Mouse (Mus musculus) heart, embryonic 11.5 days (tissue): ENCODE measurements around the gene C2cd4c. TPM values are rescaled to one million over a fixed set of nuclear protein-coding genes. Genes with fewer than 3 reads are reported as not detected.
A peak's percentile ranks its signal among the peaks of the same experiment; 100 is the strongest.

Experiments used
- ATAC-seq: fragments of 200-750 bp; cut with Nextera tagmentation; replicated peaks from 2 replicates; pipeline ENCODE4 v1.8.0; 2017; ENCODE audit warnings: moderate library complexity; ENCODE audit not compliant: insufficient number of reproducible peaks, low FRiP score, low TSS enrichment
- H3K27ac ChIP-seq: fragments of 300-500 bp; sonication (generic); 2 replicates; pipeline ENCODE4 v1.5.1; 2014; ENCODE audit warnings: mild to moderate bottlenecking, low read depth, low read length
- H3K27me3 ChIP-seq: fragments of 300-500 bp; sonication (generic); 2 replicates; pipeline ENCODE4 v1.6.1; 2014; ENCODE audit warnings: mild to moderate bottlenecking, low read length, mixed read lengths; ENCODE audit not compliant: control insufficient read depth, insufficient read depth
- H3K36me3 ChIP-seq: fragments of 300-500 bp; sonication (generic); 2 replicates; pipeline ENCODE4 v1.6.1; 2014; ENCODE audit warnings: mild to moderate bottlenecking, low read length, moderate library complexity, mixed read lengths; ENCODE audit not compliant: control insufficient read depth, insufficient read depth
- H3K4me1 ChIP-seq: fragments of 300-500 bp; sonication (generic); 2 replicates; pipeline ENCODE4 v1.6.1; 2014; ENCODE audit warnings: low read length; ENCODE audit not compliant: control insufficient read depth, insufficient read depth
- H3K4me2 ChIP-seq: fragments of 300-500 bp; sonication (generic); 2 replicates; pipeline ENCODE4 v1.6.1; 2014; ENCODE audit warnings: mild to moderate bottlenecking, moderate library complexity
- H3K4me3 ChIP-seq: fragments of 300-500 bp; sonication (generic); 2 replicates; pipeline ENCODE4 v1.5.1; 2014; ENCODE audit warnings: low read depth, low read length
- H3K9ac ChIP-seq: fragments of 300-500 bp; sonication (generic); 2 replicates; pipeline ENCODE4 v1.6.1; 2014; ENCODE audit warnings: mild to moderate bottlenecking, low read depth, low read length, moderate library complexity
- H3K9me3 ChIP-seq: fragments of 300-500 bp; sonication (generic); replicated peaks from 2 replicates; pipeline ENCODE4 v1.6.1; 2016; ENCODE audit warnings: low read length; ENCODE audit not compliant: control insufficient read depth
- WGBS: fragments of 180-500 bp; shearing (Covaris S2); extraction: QIAGEN DNeasy Blood & Tissue Kit; methylation state at CpG from one replicate; pipeline ENCODE4 v1.1.7; 2014; ENCODE audit not compliant: insufficient replicate concordance; 5-methylcytosine and 5-hydroxymethylcytosine counted together
- polyA plus RNA-seq: library from polyadenylated mRNA; unstranded; fragments of >200 nt; fragmentation: Nextera tagmentation; extraction: Ambion mirVana; gene quantifications from 2 replicates; pipeline ENCODE4 v1.2.1, GENCODE M21; 2014

C2cd4c gene
- polyA plus RNA-seq, 1 experiment from 2014 or later = not detected

DNA sequence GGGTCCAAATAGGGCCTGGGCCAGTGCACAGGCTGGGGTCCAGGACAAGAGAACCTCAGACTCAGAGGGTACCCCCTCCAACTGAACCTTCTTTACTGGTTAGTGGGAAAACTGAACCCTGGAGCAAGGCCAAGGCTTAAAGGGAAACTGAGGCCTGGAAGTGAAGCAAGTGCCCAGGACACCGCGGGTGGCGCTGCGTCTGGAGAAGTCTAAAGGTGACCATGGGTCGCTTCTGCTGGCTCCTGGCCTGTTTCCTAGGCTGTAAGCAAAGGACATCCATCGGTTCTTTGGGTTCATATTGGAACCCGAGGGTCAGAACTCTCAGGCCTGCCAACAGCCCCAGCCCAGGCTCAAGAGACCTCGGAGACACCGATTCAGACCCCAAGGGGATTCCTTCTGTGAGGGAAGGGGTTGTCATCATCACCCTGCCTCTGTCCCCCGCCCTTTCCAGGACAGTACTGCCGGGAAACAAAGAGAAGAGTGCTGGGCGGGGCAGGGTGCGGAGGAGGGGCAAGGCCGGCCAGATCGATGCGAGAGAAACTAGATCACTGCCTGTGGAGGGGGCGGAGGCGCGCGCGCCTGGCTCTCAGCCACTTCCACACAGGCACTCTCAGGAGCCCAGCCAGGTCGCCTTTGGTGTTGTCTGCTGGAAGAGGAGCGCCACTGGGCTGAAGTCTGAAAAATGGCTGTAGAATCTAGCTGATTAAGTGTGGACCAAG, 24.8 kb upstream of the C2cd4c start:
- no peaks in the 10 kb centered on the region; the same call in 1 of the 2 replicates for H3K4me1 ChIP-seq
- no peak; the same call in 1 of the 2 replicates for ATAC-seq
- no peaks in the 10 kb centered on the region for H3K36me3 ChIP-seq
- H3K4me2 ChIP-seq = peak overlapping the region; percentile 33; the same call in 1 of the 2 replicates
- peaks cover 41% of the 10 kb centered on the region for H3K27me3 ChIP-seq
- WGBS = 6% methylated on average over 22 of the region's 23 CpGs
- H3K4me3 ChIP-seq = no peak overlapping the region
- H3K27ac ChIP-seq = no peak overlapping the region
- no peak overlapping the region for H3K9ac ChIP-seq
- no peaks in the 10 kb centered on the region for H3K9me3 ChIP-seq

DNA sequence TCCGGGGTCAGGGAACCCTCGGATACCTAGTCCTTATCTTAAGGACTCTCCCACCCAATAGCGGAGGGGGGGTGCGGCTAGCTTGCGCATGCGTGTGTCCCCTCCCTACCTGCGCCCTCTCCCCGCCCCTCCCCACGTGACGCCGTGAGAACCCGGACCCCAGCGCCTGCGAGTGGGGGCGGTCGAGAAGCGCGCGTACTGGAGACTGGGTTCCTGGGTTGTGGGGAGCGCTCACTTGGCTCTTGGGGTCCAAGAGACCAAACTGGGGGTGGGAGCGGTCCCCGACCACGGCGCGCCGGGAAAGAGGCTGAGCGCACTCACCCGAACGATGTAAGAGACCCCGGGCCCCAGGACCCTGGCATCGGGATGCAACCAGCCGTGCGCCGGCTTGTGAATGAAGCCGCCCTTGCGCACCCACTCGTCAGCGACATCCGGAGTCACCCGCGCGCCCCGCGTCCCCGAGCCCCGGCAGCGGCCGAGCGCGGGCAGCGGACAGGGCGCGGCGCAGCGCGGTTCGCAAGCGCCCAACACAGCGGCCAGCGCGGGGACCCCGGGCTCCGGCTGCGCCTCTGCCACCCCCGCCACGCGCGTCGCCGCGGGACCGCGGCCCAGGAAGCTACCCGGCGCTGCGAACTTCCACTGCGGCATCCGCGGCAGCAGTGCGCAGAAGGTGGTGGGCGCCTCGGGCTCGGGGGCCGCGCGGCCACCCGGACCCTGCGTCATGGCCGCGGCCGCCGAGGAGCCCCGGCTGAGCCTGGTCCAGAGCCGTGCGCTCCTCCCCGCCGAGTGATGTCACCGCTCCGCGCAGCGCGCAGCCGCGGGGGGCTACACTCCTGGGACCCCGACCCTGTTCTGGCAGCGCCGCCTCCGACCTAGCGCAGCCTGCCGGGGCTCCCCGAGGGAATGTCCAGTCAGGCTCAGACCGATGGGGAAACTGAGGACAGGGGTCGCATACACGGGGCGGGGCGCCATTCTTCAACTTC, 23.6 kb upstream of the C2cd4c start, which contains the start of gene Shc2:
Shc2 (minus strand) TSS at position 791 of the 983 bp plus-strand sequence.
- Histone ChIP-seq H3K36me3 (no peaks in the 10 kb centered on the region), H3K27me3 (peaks cover 41% of the 10 kb centered on the region), H3K9ac (peak within 1 kb of the TSS; percentile 7), H3K9me3 (no peaks in the 10 kb centered on the region), H3K4me2 (peak within 1 kb of the TSS; percentile 85), H3K27ac (no peak within 1 kb of the TSS), H3K4me3 (peak within 1 kb of the TSS; percentile 64), H3K4me1 (no peaks in the 10 kb centered on the region; the same call in 1 of the 2 replicates)
- WGBS = under 1% methylated on average over 112 of the region's 116 CpGs
- ATAC-seq = peak; percentile 51; the same call in 1 of the 2 replicates

- H3K4me3 ChIP-seq = no peak overlapping the region
- no peak for ATAC-seq
- H3K9me3 ChIP-seq = no peaks in the 10 kb centered on the region
- peaks cover 41% of the 10 kb centered on the region for H3K27me3 ChIP-seq
- no peak overlapping the region; the same call in 1 of the 2 replicates for H3K4me2 ChIP-seq
- H3K27ac ChIP-seq = no peak overlapping the region
- H3K9ac ChIP-seq = no peak overlapping the region
- no peaks in the 10 kb centered on the region; the same call in 1 of the 2 replicates for H3K4me1 ChIP-seq
- 75% methylated on average over 8 of the region's 8 CpGs for WGBS
- H3K36me3 ChIP-seq = no peaks in the 10 kb centered on the region
Measured at GRCm38 (mm10) chr10:79636287-79636686, 22.5 kb upstream of the C2cd4c start.

DNA sequence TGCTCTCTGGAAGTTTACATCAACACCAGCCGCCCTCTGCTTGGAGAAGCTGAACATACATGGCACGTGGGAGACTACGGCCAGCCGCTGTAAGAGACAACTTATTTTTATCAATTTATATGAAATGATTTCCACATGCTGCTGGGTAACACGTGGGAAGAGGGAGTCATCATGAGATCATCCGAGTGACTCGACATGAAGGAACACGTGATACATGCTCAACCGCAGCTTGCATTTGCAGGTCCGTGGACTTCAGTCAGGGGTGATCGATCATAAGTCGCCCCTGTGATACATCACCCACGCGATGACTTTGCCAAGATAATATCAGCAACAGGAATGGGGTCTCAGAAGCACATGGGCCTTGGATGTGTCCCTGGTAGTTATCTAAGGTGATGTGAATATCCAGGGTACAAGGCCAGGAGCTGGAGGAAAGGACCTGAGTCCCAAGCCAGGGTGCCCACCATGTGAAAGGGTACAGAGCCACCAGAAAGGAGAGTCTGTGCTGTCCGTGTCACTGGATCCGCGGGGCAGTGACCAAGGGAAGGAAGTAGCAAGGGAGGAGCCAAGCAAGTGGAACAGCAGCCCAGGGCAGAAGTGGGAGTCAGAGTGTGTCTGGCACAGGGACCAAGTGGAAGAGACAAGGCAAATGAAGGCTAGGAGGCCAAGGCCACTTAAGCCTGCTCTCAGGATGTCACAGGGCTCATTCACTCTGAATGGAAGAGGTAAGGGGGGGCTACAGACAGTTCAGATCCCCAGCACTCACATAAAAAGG, 19.4 kb upstream of the C2cd4c start:
- 75% methylated on average over 17 of the region's 17 CpGs for WGBS

GRCm38 (mm10) chr10:79631432-79631831, 17.6 kb upstream of the C2cd4c start:
- H3K27ac ChIP-seq = no peak overlapping the region
- H3K4me1 ChIP-seq = no peaks in the 10 kb centered on the region
- H3K9me3 ChIP-seq = no peaks in the 10 kb centered on the region
- peaks cover 4% of the 10 kb centered on the region for H3K27me3 ChIP-seq
- H3K9ac ChIP-seq = no peak overlapping the region
- 77% methylated on average over 4 of the region's 4 CpGs for WGBS
- no peak overlapping the region for H3K4me3 ChIP-seq
- no peaks in the 10 kb centered on the region for H3K36me3 ChIP-seq
- no peak for ATAC-seq
- no peak overlapping the region for H3K4me2 ChIP-seq

More for the DNA sequence above, 19.4 kb upstream of the C2cd4c start:
- Histone ChIP-seq H3K36me3 (no peaks in the 10 kb centered on the region), H3K9me3 (no peaks in the 10 kb centered on the region), H3K4me1 (no peaks in the 10 kb centered on the region; the same call in 1 of the 2 replicates), H3K4me2 (no peak overlapping the region), H3K27me3 (peaks cover 19% of the 10 kb centered on the region), H3K4me3 (no peak overlapping the region), H3K27ac (no peak overlapping the region), H3K9ac (no peak overlapping the region)
- no peak for ATAC-seq

DNA sequence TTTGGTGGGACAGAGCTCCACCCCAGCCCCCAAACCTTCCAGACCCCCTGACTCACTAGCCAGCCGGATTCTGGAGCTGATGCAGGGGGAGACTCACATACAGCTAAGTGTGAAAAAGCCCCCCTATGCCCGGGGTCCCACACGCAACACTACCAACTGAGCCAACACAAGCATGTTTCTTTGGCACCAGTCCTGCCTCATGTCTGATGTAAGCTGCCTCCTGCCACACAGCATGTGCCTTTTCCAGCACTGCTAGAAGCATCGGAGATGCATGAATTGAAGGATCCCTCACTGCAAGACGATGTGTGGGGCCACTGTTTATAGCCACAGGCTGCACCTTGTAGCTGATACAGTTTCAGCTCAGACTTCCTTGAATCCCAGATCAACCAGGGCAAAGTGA, 14.6 kb upstream of the C2cd4c start:
- Histone ChIP-seq H3K27ac (no peak overlapping the region), H3K4me1 (no peaks in the 10 kb centered on the region), H3K36me3 (no peaks in the 10 kb centered on the region), H3K4me3 (no peak overlapping the region), H3K9ac (no peak overlapping the region), H3K9me3 (no peaks in the 10 kb centered on the region), H3K4me2 (no peak overlapping the region), H3K27me3 (0 out of 2 replicates have a peak, but pooled peaks cover 2% of the 10 kb centered on the region)
- WGBS = 83% methylated on average over 5 of the region's 5 CpGs
- no peak for ATAC-seq

DNA sequence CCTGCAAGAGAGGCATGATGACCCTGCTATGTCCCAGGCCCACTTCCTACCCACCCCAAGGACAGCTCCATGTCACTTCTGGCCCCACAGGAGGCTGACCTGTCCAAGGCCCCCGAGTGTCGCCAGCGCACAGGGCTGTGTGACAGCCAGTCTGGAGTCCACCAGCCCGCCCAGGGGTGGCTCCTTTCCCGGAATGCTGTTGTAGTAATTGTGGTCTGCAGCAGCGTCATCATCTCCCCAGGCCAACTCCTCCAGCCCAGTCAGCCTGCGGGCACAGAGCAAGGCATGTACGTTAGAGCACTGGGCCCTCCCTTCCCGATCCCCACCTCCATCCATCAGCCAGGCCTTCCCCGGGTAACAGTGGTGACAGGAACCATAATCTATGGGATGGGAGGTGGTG, 12.3 kb upstream of the C2cd4c start:
- Histone ChIP-seq H3K4me3 (no peak overlapping the region), H3K9me3 (no peaks in the 10 kb centered on the region), H3K36me3 (no peaks in the 10 kb centered on the region), H3K27me3 (0 out of 2 replicates have a peak, but pooled peaks cover 2% of the 10 kb centered on the region), H3K4me1 (no peaks in the 10 kb centered on the region), H3K9ac (no peak overlapping the region), H3K4me2 (no peak overlapping the region), H3K27ac (no peak overlapping the region)
- WGBS = 82% methylated on average over 10 of the region's 10 CpGs
- ATAC-seq = no peak

GRCm38 (mm10) chr10:79625398-79625797, 11.6 kb upstream of the C2cd4c start:
- H3K27me3 ChIP-seq = 0 out of 2 replicates have a peak, but pooled peaks cover 2% of the 10 kb centered on the region
- H3K36me3 ChIP-seq = no peaks in the 10 kb centered on the region
- WGBS = 73% methylated on average over 9 of the region's 9 CpGs
- H3K9ac ChIP-seq = no peak overlapping the region
- H3K4me2 ChIP-seq = no peak overlapping the region
- H3K9me3 ChIP-seq = no peaks in the 10 kb centered on the region
- no peak for ATAC-seq
- H3K4me1 ChIP-seq = no peaks in the 10 kb centered on the region
- no peak overlapping the region for H3K4me3 ChIP-seq
- no peak overlapping the region for H3K27ac ChIP-seq
